Mouse (Mus musculus): ENCODE results near the gene Lrrc51.
"Not testable (repeated sequence)": the region's sequence is repeated elsewhere in the genome, so short reads cannot be mapped to it uniquely, and the experiment has no call there.

Gene Lrrc51

DNA sequence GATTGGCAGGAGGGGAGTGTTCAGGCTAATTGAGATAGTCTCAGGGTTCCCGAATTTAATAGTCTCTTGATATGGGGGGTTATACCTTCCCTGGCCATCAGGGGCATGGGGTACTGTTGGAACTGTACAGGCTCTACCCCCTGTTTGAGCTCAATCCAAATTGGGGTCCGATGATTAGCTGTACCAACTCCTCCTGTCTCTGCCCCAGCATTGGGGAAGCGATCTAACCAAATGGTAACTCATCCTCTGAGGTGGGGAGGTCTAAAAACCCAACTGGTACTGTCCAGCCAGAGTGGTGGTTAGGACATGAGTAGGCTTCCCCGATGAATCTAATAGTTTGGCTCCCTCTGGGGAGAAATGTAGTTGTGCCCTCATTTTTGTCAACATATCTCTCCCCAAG is 3.3 kb upstream of the Lrrc51 start:
- DNase-seq = no peak

DNA sequence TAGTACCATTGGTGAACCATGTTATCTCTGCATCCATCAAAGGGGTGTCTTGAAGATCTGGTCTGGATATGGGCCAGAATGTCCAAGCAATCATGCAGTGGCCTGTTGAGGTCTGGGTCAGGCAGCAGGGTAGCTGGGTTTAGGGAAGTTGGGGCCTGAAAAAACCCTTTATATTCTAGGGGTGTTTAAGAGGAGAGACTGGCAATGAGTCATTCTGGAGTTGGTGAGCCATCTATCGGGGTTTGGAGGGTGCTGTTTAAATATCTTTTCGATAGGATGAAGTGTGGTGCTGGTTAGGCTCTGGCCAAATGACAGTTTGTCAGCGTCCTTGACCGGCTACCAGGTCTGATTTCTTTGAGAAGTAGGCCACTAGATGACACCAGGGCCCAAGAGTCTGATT is 2.3 kb upstream of the Lrrc51 start:
- DNase-seq = no peak

DNA sequence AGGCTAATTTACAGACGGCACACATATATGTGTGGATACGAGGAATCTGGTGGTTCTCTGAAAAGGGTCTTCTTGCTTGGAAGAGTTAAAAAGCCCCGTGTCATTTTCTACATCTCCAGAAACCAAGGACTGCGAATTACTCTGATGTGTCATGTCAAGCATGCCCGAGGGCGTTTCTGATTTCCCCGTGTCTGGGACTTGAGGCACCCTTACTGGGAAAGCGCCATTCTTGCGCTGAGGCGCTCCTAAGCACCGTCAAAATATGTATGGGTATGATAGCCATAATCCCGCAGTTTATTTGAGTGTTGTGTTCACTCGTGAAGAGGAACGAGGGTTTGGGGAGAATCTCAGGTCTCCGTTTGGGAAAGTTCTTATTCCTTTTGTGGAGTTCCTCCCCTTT is 395 bp downstream of the Lrrc51 start:
- DNase-seq = no peak

DNA sequence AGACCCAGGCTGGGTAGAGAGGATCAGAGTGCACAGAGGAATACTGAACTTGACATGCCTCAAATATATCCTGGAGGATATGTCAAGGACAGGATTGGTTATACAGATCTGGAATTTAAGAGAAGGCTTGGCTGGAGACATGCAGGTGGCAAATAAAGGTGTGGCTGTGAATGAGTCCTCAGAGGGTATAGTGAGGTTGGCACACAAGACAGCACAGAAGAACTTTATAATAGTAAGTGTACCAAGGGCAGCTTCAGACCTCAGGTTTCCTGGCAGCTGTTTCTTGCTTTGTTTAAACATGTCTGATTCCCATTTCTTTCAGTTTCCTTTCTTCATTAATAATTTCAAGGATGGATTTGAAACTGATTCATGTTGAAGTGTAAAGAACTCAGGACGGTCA is 1.1 kb downstream of the Lrrc51 start:
- DNase-seq = no peak

DNA sequence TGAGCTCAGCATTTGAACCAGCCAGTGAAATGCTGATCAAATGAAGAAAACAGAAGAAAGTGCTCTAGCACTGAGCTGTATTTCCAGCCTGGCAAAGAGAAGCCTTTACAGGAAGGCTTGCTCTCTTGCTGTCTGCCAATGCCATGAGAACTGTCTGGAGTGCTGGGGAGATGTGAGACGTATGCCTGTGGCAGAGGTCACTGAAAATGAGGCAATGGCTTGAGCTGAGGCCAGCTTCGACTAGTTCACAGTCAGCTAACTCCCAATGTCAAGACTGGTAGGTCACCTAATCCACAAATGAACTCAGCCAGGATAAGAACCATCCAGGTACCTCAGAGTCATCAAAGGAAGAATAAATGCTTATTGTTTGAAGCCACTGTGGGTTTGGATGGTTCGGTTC is 5.6 kb downstream of the Lrrc51 start:
- no peak for DNase-seq

DNA sequence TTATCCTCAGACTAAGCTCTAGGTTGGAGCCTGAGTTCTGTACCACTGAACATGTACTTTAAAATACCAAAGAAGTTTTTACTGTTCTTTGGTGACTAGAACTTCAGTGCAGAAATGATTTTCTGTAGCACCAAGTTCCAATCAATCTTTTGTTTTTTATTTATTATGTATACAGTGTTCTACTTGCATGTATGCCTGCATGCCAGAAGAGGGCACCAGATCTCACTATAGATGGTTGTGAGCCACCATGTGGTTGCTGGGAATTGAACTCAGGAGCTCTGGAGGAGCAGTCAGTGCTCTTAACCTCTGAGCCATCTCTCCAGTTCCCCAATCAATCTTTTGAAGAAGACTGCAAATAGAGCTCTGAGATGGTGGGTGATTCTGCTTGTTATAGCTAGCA is 7.8 kb downstream of the Lrrc51 start:
- DNase-seq = not testable (repeated sequence)

DNA sequence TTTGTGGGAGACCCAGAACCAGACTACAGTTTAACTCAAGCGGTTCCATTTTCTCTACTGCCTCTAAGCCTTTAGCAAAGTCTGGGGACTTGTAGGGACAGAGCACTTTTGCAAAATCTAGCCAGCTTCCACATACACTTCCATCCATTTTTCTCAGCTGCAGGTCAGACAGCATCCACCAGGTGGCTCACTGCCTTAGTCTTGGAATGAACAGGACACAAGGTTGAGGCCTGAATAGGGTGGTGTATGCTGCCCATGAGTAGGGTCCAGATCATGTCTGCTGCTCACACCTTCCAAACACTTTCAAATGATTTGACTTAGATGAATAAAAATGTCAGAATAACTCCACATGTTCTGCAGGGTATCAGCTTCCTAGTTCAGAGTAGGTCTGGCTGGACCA is 15.6 kb downstream of the Lrrc51 start:
- DNase-seq = no peak

DNA sequence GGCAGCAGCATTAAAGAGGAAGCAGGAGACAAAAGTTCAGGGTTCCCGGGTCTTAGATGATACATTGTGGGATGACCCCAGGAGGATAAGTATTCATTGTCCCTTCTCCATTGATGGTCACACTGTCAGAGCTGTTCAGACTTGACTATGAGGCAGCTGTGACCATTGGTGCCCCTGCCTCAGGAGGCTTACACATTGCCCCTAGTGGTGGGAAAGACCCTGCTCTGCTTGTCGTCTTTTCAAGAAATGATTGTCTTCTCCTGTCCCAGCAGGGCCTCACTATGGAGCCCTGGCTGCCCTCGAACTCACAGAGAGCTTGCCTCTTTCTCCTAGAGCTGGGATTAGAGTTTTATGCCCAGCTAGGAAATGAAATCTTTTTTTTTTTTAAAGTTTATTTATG is 21.7 kb downstream of the Lrrc51 start:
- DNase-seq = no peak

DNA sequence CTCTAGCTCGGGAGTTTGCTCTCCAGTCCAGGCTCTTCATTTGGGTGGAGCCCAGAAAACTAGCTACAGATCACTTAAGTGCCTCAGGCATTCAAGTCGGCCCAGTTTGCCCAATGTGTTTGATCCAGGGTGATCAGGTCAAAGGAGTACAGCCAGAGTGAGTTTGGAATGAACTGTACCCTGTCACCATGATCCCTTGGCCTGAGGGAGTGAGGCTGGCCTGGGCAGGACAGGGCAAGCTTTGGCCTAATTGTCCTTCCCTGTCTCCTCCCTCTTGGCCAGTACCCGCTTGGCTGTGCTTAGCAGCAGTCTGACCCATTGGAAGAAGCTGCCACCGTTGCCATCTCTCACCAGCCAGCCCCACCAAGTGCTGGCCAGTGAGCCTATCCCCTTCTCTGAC is 23.6 kb downstream of the Lrrc51 start:
- DNase-seq = peak; percentile 48

DNA sequence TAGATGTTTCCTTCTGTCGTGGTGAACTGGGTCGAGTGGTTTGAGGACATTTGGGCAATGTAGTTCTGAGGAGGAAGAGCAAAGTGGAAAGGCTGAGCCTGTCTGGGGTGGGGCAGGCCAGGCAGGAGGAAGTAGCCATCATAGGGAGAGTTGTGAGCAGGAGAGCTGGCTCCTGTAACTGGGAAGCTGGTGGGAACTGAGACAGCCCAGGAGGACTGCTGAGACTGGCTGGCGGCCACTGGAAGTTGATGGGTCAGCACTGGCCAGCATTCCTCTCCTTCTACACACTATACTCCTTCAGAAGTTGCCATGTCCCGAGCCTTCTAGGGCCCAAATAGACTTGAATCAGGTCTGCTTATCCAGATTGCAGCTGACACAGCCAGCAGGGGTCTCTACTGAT is 25.3 kb downstream of the Lrrc51 start:
- DNase-seq = no peak

DNA sequence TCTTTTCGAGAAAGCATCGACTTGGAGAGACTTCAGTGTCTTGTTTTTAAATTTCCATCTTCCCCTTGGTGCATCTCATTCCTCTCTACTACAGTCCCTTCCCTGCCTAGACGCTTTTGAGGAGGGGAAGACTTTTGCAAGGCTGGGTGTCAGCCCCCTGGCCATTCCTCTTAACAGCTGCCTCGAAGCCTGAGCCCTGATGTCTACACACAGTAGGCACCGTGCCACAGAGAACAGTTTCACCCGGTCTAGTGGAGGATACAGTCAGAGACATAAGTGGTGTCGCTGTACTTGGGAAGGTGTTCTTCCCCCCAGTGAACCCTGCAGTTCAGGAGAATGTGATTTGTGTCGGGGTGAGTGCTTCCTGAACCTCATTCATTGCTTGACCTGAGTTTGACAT is 27.0 kb downstream of the Lrrc51 start:
- no peak for DNase-seq

DNA sequence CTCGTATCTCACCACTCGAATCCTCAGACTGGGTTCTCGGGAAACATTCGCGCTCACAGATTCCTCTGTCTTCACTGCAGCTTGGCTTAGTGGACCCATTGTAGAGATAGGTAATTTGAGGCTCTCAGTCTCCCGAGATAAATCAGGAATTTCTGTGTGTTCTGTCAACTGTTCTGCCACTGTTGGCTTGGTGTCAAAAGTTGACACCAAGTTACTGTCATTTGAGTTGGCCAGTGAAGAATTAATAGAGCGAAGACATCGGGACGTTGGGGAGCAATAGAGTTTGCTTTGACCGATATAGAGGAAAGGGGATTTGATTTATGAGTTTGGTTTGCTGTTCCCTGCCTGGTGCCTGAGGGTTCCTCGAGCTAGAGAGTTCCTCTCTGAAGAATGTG is 27.4 kb downstream of the Lrrc51 start, which contains the start of gene Tomt:
TSS of gene Tomt (minus strand) at position 73 of the 395 bp plus-strand sequence.
- no peak for DNase-seq

DNA sequence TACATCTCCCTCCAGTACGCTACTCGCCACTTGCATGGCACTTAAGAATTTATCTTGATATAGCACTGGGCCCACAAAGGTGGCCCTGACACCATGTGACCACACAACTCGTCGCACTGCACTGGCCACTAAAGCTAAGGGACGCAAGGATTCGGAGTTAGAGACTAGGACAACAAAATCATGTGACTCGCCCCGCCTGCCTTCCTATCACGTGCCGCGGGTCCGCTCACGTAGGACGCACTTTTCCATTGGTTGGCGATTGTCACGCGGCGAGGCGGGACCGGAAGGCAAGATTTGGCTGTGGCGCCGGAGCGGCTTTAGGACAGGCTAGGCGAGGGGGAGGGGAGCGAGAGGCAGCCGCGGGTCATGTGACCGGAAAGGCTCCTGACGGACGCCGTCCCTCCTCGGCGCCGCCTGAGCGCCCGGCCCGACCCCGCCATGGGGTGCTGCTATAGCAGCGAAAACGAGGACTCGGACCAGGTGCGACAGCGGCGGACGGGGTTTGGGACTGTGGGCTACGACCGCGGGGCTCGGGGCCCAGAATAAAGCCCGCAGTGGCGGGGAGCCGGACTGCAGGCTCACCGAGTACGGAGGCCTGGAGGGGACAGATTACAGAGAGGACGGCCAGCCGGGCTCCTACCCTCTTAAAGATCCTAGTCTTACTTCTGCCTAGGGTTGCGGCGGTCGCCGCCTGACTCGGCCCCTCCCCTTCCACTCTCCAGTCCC is 28.0 kb downstream of the Lrrc51 start, which contains the start of gene Lamtor1:
TSS of gene Lamtor1 (plus strand) at position 344 of the 726 bp plus-strand sequence.
- DNase-seq = peak; percentile 100

DNA sequence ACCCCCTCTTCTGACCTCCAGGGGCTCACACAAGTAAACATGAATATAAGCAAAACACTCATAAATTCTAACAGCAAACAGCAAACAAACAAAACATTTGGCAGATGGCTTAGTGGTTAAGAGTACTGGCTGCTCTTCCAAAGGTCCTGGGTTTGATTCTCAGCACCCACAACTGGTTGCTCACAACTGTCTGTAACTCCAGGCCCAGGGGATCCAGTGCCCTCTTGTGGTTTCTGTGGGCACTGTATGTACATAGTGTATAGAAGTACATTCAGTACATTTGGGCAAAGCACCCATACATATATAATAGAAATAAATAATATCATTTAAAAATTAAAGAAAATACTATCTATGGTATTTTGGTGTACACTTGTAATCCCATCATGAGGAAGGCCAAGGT is 30.8 kb downstream of the Lrrc51 start:
- no peak for DNase-seq

DNA sequence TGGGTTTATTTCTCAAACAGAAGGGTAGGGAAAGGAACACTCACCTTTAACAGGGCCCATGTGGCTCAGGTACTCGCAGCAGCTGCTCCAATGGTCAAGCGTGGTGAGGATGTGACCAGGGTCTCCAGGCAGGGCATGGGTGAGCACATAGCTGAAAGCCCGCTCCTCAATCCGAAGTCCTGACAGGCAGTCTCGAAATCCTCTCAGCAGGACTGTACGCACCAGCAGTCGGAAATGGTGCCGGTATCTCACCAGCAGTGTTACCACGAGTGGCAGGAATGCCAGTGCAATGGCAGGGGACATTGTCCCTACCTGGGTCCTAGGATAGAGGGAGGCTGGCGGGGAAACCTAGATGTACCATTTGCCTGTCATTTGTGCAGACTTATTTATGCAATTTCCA is 31.7 kb downstream of the Lrrc51 start:
- DNase-seq = no peak

DNA sequence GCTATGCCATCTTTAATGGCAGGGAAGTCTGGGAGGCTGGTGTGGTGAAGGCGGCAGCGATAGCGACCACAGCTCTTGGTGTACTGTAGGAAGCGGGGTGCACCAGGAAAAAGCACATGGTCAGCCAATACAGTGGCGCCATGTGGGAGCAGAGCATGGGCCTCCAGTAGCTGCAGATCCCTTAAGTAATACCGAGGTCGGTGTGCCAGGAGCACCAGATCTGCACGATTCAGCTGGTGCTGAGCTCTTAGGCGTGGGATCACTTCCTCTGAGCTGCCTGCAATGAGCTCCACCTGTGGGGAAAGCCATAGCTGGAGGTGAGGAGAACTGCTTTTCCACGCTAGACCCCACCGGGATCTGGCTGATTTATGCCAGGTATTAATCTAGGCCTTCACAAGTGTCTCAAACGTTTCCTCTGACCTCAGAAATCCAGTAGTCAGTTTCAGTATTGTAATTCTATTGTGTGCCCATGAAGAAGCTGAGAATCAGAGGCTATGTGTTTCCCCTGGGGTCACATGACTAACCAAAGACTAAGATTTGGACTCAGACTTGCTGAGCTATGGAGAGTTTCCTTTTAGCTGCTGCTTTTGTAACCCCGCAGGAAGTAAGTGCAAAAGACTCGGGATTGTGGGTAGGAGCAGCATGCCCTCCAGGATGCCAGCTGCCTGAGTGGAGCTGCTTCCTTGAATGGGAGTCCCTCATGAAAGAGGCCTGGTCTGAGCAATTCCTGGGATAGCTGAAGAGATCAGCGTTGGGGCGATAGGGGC is 33.2 kb downstream of the Lrrc51 start:
- no peak for DNase-seq

DNA sequence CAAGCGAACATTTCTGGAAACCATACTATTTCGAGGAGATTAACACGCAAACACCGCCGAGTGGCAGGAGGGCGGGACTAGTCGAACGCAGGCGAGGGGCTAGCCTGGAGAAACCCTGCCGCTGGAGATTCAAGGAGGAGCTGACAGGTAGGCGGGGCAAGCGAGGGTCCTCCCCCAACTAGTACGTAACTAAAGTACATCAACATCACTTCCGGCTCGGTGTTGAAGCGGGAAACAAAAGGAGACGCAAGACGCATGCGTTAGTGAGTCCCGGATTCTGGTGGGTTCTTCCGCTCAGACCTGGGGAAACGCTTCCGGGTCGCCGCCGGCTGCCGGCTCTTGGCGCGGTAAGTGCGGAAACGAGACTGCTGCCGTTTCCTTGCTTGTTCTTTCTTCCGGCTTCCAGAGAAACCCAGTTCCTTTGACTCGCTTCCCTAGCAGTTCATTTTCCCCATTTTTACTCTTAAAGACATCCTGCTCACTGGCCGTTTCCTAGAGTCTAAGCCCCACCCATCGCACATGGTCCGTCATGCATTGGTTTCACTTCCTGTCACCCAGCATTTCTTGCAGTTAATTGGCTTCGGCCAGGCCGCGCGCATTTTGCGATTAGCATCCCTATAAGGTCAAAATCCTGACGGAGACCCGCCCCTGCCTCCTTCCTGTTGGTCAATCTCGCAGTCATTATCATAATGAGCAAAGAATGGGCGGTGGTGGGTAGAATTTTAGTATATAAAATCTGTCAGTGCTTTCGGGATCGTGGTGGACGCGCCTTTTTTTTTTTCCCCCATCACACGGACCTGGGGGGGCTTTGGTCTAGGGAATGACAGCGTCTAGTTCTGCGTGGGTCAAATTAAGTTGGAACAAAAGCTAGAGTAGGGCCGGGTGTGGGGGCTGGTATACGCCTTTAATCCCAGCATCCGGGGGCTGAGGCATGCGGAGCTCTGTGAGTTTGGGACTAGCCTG is 37.3 kb downstream of the Lrrc51 start:
- DNase-seq = peak; percentile 99

DNA sequence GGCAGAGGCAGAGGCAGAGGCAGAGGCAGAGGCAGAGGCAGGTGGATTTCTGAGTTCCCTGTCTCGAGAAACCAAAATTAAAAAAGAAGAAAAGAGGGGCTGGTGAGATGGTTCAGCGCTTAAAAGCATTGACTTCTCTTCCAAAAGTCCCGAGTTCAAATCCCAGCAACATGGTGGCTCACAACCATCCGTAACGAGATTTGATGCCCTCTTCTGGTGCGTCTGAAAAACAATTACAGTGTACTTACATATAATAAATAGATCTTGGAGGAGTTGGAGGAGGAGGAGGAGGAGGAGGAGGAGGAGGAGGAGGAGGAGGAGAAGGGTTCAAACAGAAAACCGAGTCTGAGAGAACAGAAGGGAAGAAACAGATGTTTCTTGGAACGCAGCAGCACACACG is 38.0 kb downstream of the Lrrc51 start:
- DNase-seq = no peak

DNA sequence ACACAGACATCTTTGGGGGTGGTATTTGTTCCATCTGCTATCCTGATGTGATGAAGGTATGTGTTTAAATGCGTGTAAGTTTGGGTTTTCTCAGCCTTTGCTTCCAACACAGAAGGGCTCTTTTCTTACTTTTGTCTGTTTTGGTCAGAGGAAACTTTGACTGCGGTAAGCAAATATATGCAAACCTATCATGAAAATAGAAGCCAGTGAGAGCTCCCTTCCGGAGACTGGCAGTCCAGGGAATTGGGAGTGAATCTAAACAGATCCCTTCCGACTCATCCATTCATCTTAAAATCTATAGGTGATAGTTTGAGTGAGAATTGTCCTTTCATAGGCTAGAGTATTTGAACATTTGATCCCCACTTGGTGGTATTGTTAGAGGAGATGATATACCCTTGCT is 45.2 kb downstream of the Lrrc51 start:
- DNase-seq = no peak

DNA sequence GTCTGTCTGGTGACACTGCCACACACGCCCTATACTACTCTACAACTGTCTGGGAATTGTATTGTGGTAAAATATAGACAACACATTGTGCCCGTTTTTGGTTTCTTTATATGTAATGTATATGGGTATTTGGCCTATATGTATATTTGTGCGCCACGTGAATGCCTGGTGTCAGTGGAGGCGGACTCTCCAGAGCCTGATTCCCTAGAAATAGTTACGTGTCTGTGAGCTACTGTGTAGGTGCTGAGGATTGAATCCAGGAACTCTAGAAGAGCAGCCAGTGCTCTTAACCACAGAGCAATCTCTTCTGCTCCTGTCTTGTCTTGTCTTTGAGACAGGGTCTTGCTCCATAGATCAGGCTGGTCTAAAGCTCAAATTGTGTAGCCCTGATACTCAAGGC is 47.4 kb downstream of the Lrrc51 start:
- no peak for DNase-seq

DNA sequence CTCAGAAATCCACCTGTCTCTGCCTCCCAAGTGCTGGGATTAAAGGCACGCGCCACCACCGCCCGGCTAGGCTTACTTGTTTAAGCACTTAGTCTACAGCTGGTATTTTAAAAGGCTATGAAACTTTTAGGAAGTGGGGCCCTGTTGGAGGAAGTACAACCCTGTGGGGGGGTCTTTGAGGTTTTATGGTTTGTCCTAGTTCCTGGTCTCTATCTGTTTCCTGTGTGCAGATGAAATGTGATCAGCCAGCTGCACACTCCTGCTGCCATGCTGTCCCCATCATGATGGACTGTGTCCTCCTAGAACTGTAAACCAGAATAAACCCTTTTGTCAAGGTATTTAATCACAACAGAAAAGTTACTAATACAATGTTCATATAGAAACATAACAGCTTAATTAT is 49.5 kb downstream of the Lrrc51 start:
- no peak for DNase-seq

DNA sequence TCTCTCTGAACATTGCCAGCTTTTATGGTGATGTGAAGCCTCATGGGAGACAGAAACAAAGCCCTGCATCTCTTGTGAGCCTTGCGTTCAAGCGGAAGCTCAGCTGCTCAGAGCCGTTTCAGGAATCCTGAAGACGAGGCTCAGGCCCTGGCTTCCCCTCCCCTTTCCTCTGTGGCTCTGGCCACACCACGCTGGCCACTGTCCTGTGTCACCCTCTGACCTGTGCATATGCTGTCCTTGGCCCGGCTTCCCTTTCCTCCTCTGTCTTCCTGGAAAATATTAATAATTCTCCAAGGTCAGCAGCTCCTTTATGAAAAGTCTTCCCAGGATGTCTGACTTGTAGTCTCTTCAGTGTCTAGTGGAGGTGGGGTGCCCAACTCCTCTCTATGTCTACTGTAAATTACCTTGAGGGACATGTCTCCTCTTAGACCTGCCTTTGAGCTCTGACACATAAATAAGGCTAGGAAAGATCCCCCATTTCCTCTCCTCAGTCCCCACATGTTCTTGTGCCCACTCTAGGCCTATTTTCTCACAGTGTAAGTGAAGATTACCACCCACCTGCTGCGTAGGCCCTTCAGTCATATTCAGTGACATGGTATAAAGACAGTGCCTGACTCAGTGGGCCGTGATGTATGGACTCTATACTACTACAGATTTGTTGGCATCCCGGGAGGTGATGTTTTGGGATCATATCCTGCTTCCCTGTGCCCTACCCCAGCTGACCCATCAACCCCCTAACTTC is 51.1 kb downstream of the Lrrc51 start:
- no peak for DNase-seq

DNA sequence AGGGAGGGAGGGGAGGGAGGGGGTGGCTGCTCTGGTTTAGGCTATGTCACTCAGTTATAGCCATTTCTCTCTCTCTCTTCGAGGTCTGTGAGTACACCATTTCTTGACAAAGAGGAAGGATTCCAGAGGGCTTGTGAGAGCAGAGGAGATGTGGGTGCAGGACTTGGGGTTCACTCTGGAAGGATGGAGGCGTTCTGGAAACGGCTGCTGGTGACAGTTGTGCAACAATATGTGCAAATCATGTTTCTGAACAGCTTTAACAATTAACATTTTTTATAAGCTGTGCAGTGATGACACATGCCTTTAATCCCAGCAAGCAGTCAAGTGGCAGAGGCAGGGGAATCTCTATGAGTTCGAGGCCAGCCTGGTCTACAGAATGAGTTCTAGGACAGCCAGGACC is 52.8 kb downstream of the Lrrc51 start:
- no peak for DNase-seq
